33 mouse cellular contexts compared by ENCODE assay signal in genomic region chr1:143296555-143296954, GRCm38 (mm10).
"Had no signal": no experiment of that assay in that cellular context is flagged by ENCODE, and none has a peak within 500 bp of the region (broad histone marks: within the 10 kb centered on the region; RNA-seq: fewer than 3 reads in every experiment).

No protein-coding gene starts in this region.

- H3K27me3 ChIP-seq: heart, embryonic 12.5 days; heart, embryonic 13.5 days; heart, embryonic 15.5 days; hindbrain, embryonic 12.5 days; hindbrain, embryonic 13.5 days; hindbrain, embryonic 15.5 days; intestine, embryonic 15.5 days; kidney, embryonic 15.5 days had no signal

- DNase-seq: heart, postnatal 10 days; heart, postnatal 14 days; heart, postnatal 36 days; heart, postnatal 4 days; kidney, adult 18-20 months; kidney, adult 2 months; kidney, adult 8-10 months; kidney, adult 9 months; kidney, postnatal 10 days; kidney, postnatal 14 days; kidney, postnatal 25 days; kidney, postnatal 36 days; kidney, postnatal 4 days; layer of hippocampus, adult 9-11 months; layer of hippocampus, postnatal 36 days had no signal

- H3K4me1 ChIP-seq: heart, embryonic 12.5 days; heart, embryonic 13.5 days; heart, embryonic 15.5 days; hindbrain, embryonic 10.5 days; hindbrain, embryonic 12.5 days; hindbrain, embryonic 13.5 days; hindbrain, embryonic 15.5 days; intestine, embryonic 15.5 days; kidney, embryonic 15.5 days had no signal

- ATAC-seq: hindbrain, embryonic 16.5 days; hindbrain, postnatal 0 days; inflammation-experienced regulatory T-cells, adult 6 months; intestine, embryonic 15.5 days; intestine, embryonic 16.5 days; intestine, postnatal 0 days had no signal

- H3K9me3 ChIP-seq: heart, embryonic 12.5 days; heart, embryonic 13.5 days; heart, embryonic 15.5 days; hindbrain, embryonic 10.5 days; hindbrain, embryonic 12.5 days; hindbrain, embryonic 13.5 days; hindbrain, embryonic 15.5 days; intestine, embryonic 15.5 days; kidney, embryonic 15.5 days had no signal

- H3K36me3 ChIP-seq: heart, embryonic 12.5 days; heart, embryonic 13.5 days; heart, embryonic 15.5 days; hindbrain, embryonic 10.5 days; hindbrain, embryonic 12.5 days; hindbrain, embryonic 13.5 days; hindbrain, embryonic 15.5 days; intestine, embryonic 15.5 days; kidney, embryonic 15.5 days had no signal

- H3K4me3 ChIP-seq: heart, embryonic 12.5 days; heart, embryonic 13.5 days; heart, embryonic 15.5 days; hindbrain, embryonic 10.5 days; hindbrain, embryonic 12.5 days; hindbrain, embryonic 13.5 days; hindbrain, embryonic 15.5 days; intestine, embryonic 15.5 days; kidney, embryonic 15.5 days; layer of hippocampus, adult 2 months; left cerebral cortex, adult 2 months had no signal

- H3K27ac ChIP-seq: heart, embryonic 13.5 days; heart, embryonic 15.5 days; hindbrain, embryonic 10.5 days; hindbrain, embryonic 12.5 days; hindbrain, embryonic 13.5 days; hindbrain, embryonic 14.5 days; hindbrain, embryonic 15.5 days; hindbrain, postnatal 0 days; intestine, embryonic 15.5 days; kidney, embryonic 15.5 days; layer of hippocampus, adult 2 months; left cerebral cortex, adult 2 months had no signal

- H3K9ac ChIP-seq: heart, embryonic 12.5 days; heart, embryonic 13.5 days; heart, embryonic 15.5 days; hindbrain, embryonic 12.5 days; hindbrain, embryonic 13.5 days; hindbrain, embryonic 14.5 days; hindbrain, embryonic 15.5 days; intestine, embryonic 15.5 days; kidney, embryonic 15.5 days had no signal

- H3K4me2 ChIP-seq: heart, embryonic 11.5 days; heart, embryonic 12.5 days; heart, embryonic 13.5 days; heart, embryonic 15.5 days; hindbrain, embryonic 12.5 days; hindbrain, embryonic 13.5 days; hindbrain, embryonic 14.5 days; hindbrain, embryonic 15.5 days; intestine, embryonic 15.5 days; kidney, embryonic 15.5 days had no signal
